Mouse (Mus musculus): ENCODE measurements around the gene Vmn1r173.
"Not testable (repeated sequence)": the region's sequence is repeated elsewhere in the genome, so short reads cannot be mapped to it uniquely, and the experiment has no call there.

Vmn1r173 gene

DNA sequence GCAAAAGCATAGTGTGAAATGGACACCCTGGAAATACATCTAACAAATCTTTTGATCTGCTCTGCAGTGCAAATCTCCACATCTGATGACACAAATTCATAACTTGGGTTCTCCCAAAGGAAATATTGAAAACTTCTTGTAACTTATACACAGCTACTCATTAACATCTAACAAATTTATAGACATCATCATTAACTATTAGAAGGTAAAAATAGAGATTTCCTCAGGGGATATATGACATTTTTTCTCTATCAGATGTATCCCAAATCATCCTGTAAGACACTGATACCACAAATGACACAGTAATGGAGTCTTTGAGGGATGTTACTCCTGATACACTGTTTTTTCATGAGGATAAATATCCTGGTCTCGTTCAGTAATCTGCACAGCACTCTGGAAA, at the start of gene Vmn1r173:
TSS of gene Vmn1r173 (plus strand) at position 301 of the 400 bp plus-strand sequence.
- not testable (repeated sequence) for DNase-seq

GRCm38 (mm10) chr7:23658016-23658415, 42.5 kb upstream of the Vmn1r173 start, which contains the start of gene Vmn1r172:
Vmn1r172 (plus strand) TSS chr7:23658316.
- no peak for DNase-seq

DNA sequence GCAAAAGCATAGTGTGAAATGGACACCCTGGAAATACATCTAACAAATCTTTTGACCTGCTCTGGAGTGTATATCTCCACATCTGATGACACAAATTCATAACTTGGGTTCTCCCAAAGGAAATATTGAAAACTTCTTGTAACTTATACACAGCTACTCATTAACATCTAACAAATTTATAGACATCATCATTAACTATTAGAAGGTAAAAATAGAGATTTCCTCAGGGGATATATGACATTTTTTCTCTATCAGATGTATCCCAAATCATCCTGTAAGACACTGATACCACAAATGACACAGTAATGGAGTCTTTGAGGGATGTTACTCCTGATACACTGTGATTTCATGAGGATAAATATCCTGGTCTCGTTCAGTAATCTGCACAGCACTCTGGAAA, 51.5 kb downstream of the Vmn1r173 start, which contains the start of gene Vmn1r174:
TSS of gene Vmn1r174 (plus strand) at position 301 of the 400 bp plus-strand sequence.
- not testable (repeated sequence) for DNase-seq
